Mouse (Mus musculus) spleen, postnatal 14 days (tissue): ENCODE measurements around the gene Rabep2.
"Not testable (repeated sequence)": the region's sequence is repeated elsewhere in the genome, so short reads cannot be mapped to it uniquely, and the experiment has no call there.

Source experiments
- DNase-seq, 2 experiments: peaks; one replicate each; pipeline ENCODE4 v3.0.0; 2021 to 2022; ENCODE audit warnings: low spot score in 2 of 2

Gene Rabep2

GRCm38 (mm10) chr7:126463547-126463946 lies 35.0 kb downstream of the Rabep2 start:
- DNase-seq: no peak

GRCm38 (mm10) chr7:126464121-126464520 lies 35.6 kb downstream of the Rabep2 start:
- DNase-seq: no peak

GRCm38 (mm10) chr7:126464836-126465235 lies 36.3 kb downstream of the Rabep2 start:
- DNase-seq: no peak

- DNase-seq: no peak
These were observed 36.9 kb downstream of the Rabep2 start for GRCm38 (mm10) chr7:126465246-126466030.

- no peak for DNase-seq
These were observed 37.6 kb downstream of the Rabep2 start for GRCm38 (mm10) chr7:126466116-126466515.

GRCm38 (mm10) chr7:126466707-126467106 lies 38.1 kb downstream of the Rabep2 start:
- no peak for DNase-seq

- peak; percentile 47 to 75 for DNase-seq
These were observed 38.7 kb downstream of the Rabep2 start for GRCm38 (mm10) chr7:126467271-126467670.

- DNase-seq: no peak
These were observed 39.5 kb downstream of the Rabep2 start for GRCm38 (mm10) chr7:126467834-126468627.

- DNase-seq: no peak
These were observed 41.5 kb downstream of the Rabep2 start for GRCm38 (mm10) chr7:126470077-126470476.

- no peak for DNase-seq
These were observed 42.8 kb downstream of the Rabep2 start for GRCm38 (mm10) chr7:126471361-126471760.

GRCm38 (mm10) chr7:126471853-126472252 lies 43.3 kb downstream of the Rabep2 start:
- no peak for DNase-seq

- DNase-seq: no peak
These were observed 43.7 kb downstream of the Rabep2 start for GRCm38 (mm10) chr7:126472306-126472705.

GRCm38 (mm10) chr7:126472713-126473112 lies 44.2 kb downstream of the Rabep2 start:
- DNase-seq: no peak

- no peak for DNase-seq
These were observed 45.0 kb downstream of the Rabep2 start for GRCm38 (mm10) chr7:126473470-126474086.

- DNase-seq: no peak
These were observed 46.0 kb downstream of the Rabep2 start for GRCm38 (mm10) chr7:126474486-126474955.

GRCm38 (mm10) chr7:126474993-126475581 lies 46.5 kb downstream of the Rabep2 start, which contains the start of gene Sh2b1:
Sh2b1 (minus strand) TSS chr7:126475424.
- peak; percentile 70 to 79 for DNase-seq

- DNase-seq: no peak
These were observed 53.1 kb downstream of the Rabep2 start for GRCm38 (mm10) chr7:126481699-126482098.

- peak; percentile 43 to 59 for DNase-seq
These were observed 53.9 kb downstream of the Rabep2 start for GRCm38 (mm10) chr7:126482392-126482871.

GRCm38 (mm10) chr7:126487052-126487483 lies 58.5 kb downstream of the Rabep2 start, which contains the start of gene Tufm:
Tufm (plus strand) TSS chr7:126487361.
- DNase-seq: peak; percentile 76 to 87

GRCm38 (mm10) chr7:126487617-126488385 lies 59.2 kb downstream of the Rabep2 start:
- not testable (repeated sequence) for DNase-seq

GRCm38 (mm10) chr7:126491005-126491404 lies 62.4 kb downstream of the Rabep2 start:
- no peak for DNase-seq
